Mouse (Mus musculus) myocyte (in vitro differentiated cells): ENCODE measurements around the gene Tex21. TPM values are rescaled to one million over a fixed set of nuclear protein-coding genes. Genes with fewer than 3 reads are reported as not detected.

Source experiments
- H3K27me3 ChIP-seq: one replicate; pipeline ENCODE4 v1.6.1; 2011; ENCODE audit not compliant: control insufficient read depth, insufficient read depth, insufficient read length
- H3K36me3 ChIP-seq: one replicate; pipeline ENCODE4 v1.6.1; 2011; ENCODE audit not compliant: control insufficient read depth, insufficient read depth
- H3K4me2 ChIP-seq: one replicate; pipeline ENCODE4 v1.6.1; 2011; ENCODE audit warnings: low read depth, control low read depth
- H3K4me3 ChIP-seq: one replicate; pipeline ENCODE4 v1.5.1; 2011; ENCODE audit warnings: mild to moderate bottlenecking, control low read depth, moderate library complexity
- H3K79me2 ChIP-seq: one replicate; pipeline ENCODE4 v1.6.1; 2011; ENCODE audit not compliant: control insufficient read depth, insufficient read depth
- H3ac ChIP-seq: one replicate; pipeline ENCODE4 v1.6.1; 2011; ENCODE audit not compliant: control insufficient read depth, insufficient read length
- CEBPB ChIP-seq: IDR thresholded peaks from 2 replicates; pipeline ENCODE4 v1.6.1; 2011; ENCODE audit warnings: mild to moderate bottlenecking, moderate library complexity; ENCODE audit not compliant: poor library complexity, insufficient read depth, severe bottlenecking
- E2F4 ChIP-seq: IDR thresholded peaks from one replicate; pipeline ENCODE4 v1.6.1; 2011; ENCODE audit warnings: mild to moderate bottlenecking, control low read depth, moderate library complexity; ENCODE audit not compliant: insufficient read depth
- MAX ChIP-seq: IDR thresholded peaks from one replicate; pipeline ENCODE4 v1.6.1; 2011; ENCODE audit warnings: low read depth, mild to moderate bottlenecking, control low read depth
- MYOD1 ChIP-seq, 3 experiments: IDR thresholded peaks; one replicate each; pipeline ENCODE4 v1.6.1; 2011; ENCODE audit warnings: control low read depth in 2 of 3, low read depth in 2 of 3, mild to moderate bottlenecking in 2 of 3, moderate library complexity in 1 of 3; ENCODE audit not compliant: insufficient read length in 2 of 3, control insufficient read depth in 1 of 3
- MYOG ChIP-seq, 3 experiments: IDR thresholded peaks; one replicate each; pipeline ENCODE4 v1.6.1; 2011; ENCODE audit warnings: control low read depth in 2 of 3, low read depth in 2 of 3, mild to moderate bottlenecking in 2 of 3; ENCODE audit not compliant: insufficient read length in 2 of 3, control insufficient read depth in 1 of 3, insufficient read depth in 1 of 3
- POLR2A ChIP-seq: IDR thresholded peaks from one replicate; pipeline ENCODE4 v1.6.1; 2011; ENCODE audit warnings: low read depth, mild to moderate bottlenecking, control low read depth, moderate library complexity; ENCODE audit not compliant: insufficient read length
- POLR2AphosphoS2 ChIP-seq: IDR thresholded peaks from one replicate; pipeline ENCODE4 v1.6.1; 2011; ENCODE audit warnings: low read depth, control low read depth; ENCODE audit not compliant: insufficient read length
- REST ChIP-seq: IDR thresholded peaks from one replicate; pipeline ENCODE4 v1.6.1; 2011; ENCODE audit warnings: mild to moderate bottlenecking, control low read depth, moderate library complexity; ENCODE audit not compliant: insufficient read depth, insufficient read length
- SRF ChIP-seq: IDR thresholded peaks from one replicate; pipeline ENCODE4 v1.6.1; 2011; ENCODE audit warnings: low read depth; ENCODE audit not compliant: control insufficient read depth, insufficient read length
- TCF12 ChIP-seq: IDR thresholded peaks from one replicate; pipeline ENCODE4 v1.6.1; 2011; ENCODE audit warnings: mild to moderate bottlenecking, control low read depth; ENCODE audit not compliant: poor library complexity, insufficient read depth, severe bottlenecking
- TCF3 ChIP-seq: IDR thresholded peaks from one replicate; pipeline ENCODE4 v1.6.1; 2011; ENCODE audit warnings: low read depth, control low read depth; ENCODE audit not compliant: insufficient read length
- USF1 ChIP-seq: IDR thresholded peaks from one replicate; pipeline ENCODE4 v1.6.1; 2011; ENCODE audit warnings: low read depth, mild to moderate bottlenecking, control low read depth, moderate library complexity
- polyA plus RNA-seq: library from polyadenylated mRNA; unstranded; fragments of >200 nt; fragmentation: generic; extraction: Trizol; gene quantifications from one replicate; pipeline ENCODE4 v1.2.1, GENCODE M21; 2012; ENCODE audit warnings: missing spikeins

Gene Tex21
- not detected for polyA plus RNA-seq

GRCm38 (mm10) chr12:76246646-76247045 is at the start of gene Tex21:
Gene Tex21 (minus strand): TSS chr12:76246746.
- no peaks in the 10 kb centered on the region for H3K36me3 ChIP-seq
- H3K4me3 ChIP-seq: no peak within 1 kb of the TSS
- no peak within 1 kb of the TSS for H3K4me2 ChIP-seq
- no peak for TF ChIP-seq REST
- H3K27me3 ChIP-seq: no peaks in the 10 kb centered on the region
- H3ac ChIP-seq: no peak within 1 kb of the TSS
- no peaks in the 10 kb centered on the region for H3K79me2 ChIP-seq

DNA sequence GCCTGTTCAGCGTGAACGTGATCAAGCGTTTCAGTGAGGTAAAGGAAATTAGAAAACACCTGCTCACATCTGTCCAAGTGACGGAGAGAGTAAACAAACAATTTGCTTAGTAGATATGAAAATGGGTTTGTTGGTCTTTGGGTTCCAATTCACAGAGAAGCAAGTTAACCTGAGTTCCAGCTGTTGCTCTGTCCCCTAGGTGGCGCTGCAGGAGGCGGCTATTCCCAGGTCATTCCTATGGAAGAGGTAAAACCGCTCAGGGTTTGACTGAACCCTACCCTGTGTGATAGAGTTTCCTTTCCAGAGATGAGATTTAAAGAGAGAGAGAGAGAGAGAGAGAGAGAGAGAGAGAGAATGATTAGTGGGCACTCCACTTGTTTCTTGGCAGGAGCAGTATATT is 46.6 kb upstream of the Tex21 start:
- H3K79me2 ChIP-seq: no peaks in the 10 kb centered on the region
- H3K4me3 ChIP-seq: no peak overlapping the region
- no peak overlapping the region for H3K4me2 ChIP-seq
- H3K27me3 ChIP-seq: no peaks in the 10 kb centered on the region
- H3K36me3 ChIP-seq: peaks cover 29% of the 10 kb centered on the region
- TF ChIP-seq SRF (no peak), MYOG (IDR thresholded peaks at IDR 0.05; ENCODE audit: control insufficient read depth in 1 of 3, insufficient read depth in 1 of 3, insufficient read length in 2 of 3, low read depth in 2 of 3) (no peak), REST (no peak), TCF3 (no peak), POLR2A (no peak), E2F4 (no peak), CEBPB (no peak), USF1 (no peak), TCF12 (no peak), MYOD1 (IDR thresholded peaks at IDR 0.05; ENCODE audit: control insufficient read depth in 1 of 3, insufficient read length in 2 of 3, low read depth in 2 of 3) (no peak), MAX (no peak), POLR2AphosphoS2 (no peak)
- H3ac ChIP-seq: no peak overlapping the region

DNA sequence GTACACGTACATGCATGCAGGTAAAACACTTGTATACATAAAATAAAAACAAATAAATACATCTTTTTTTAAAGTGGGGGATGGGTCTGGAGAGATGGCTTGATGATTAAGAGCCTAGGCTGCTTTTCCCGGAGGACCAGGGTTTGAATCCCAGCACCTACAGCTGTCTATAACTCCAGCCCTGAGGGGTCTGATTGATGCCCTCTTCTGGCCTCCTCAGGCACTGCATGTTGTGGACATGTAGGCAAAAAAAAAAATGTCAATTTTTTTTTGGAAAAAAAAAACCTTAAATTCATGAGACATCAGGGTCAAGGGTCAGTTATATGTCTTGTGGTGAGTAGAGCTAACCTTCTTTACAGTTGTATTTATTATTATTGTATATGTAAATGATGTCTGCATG is 43.7 kb upstream of the Tex21 start:
- TF ChIP-seq MYOG (IDR thresholded peaks at IDR 0.05; ENCODE audit: control insufficient read depth in 1 of 3, insufficient read depth in 1 of 3, insufficient read length in 2 of 3, low read depth in 2 of 3): no peak
- TF ChIP-seq USF1: no peak
- no peak for TF ChIP-seq MAX
- no peak for TF ChIP-seq TCF3
- TF ChIP-seq POLR2A: no peak
- no peak for TF ChIP-seq REST
- no peak for TF ChIP-seq MYOD1 (IDR thresholded peaks at IDR 0.05; ENCODE audit: control insufficient read depth in 1 of 3, insufficient read length in 2 of 3, low read depth in 2 of 3)
- TF ChIP-seq E2F4: no peak
- TF ChIP-seq TCF12: no peak
- no peak overlapping the region for H3ac ChIP-seq
- no peak overlapping the region for H3K4me3 ChIP-seq
- peaks cover 26% of the 10 kb centered on the region for H3K36me3 ChIP-seq
- H3K4me2 ChIP-seq: no peak overlapping the region
- H3K79me2 ChIP-seq: no peaks in the 10 kb centered on the region
- H3K27me3 ChIP-seq: no peaks in the 10 kb centered on the region

DNA sequence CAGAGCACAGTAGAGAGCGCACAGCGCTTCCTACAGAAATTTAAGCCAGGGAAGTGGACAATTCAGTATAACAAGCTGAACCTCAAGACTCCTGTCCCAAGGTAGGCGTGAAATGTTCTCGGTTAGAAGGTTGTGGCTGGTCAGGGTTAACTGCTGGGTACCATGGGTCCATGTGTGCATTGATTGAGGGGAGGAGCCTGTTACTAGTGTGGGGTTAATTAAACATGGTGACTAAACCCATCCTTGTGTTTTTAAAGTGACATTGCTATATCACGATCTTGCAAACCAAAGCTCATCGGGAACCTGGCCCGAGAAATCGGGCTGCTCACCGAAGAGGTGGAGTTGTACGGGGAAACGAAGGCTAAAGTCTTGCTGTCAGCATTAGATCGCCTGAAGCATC is 42.9 kb upstream of the Tex21 start:
- no peak for TF ChIP-seq MYOD1 (IDR thresholded peaks at IDR 0.05; ENCODE audit: control insufficient read depth in 1 of 3, insufficient read length in 2 of 3, low read depth in 2 of 3)
- TF ChIP-seq MAX: no peak
- no peak for TF ChIP-seq MYOG (IDR thresholded peaks at IDR 0.05; ENCODE audit: control insufficient read depth in 1 of 3, insufficient read depth in 1 of 3, insufficient read length in 2 of 3, low read depth in 2 of 3)
- no peak for TF ChIP-seq POLR2A
- TF ChIP-seq CEBPB: no peak
- no peak for TF ChIP-seq REST
- TF ChIP-seq SRF: no peak
- no peak for TF ChIP-seq POLR2AphosphoS2
- no peak for TF ChIP-seq TCF12
- TF ChIP-seq TCF3: no peak
- no peak for TF ChIP-seq USF1
- no peak for TF ChIP-seq E2F4
- H3K4me2 ChIP-seq: no peak overlapping the region
- H3ac ChIP-seq: no peak overlapping the region
- no peaks in the 10 kb centered on the region for H3K27me3 ChIP-seq
- peaks cover 20% of the 10 kb centered on the region for H3K36me3 ChIP-seq
- no peak overlapping the region for H3K4me3 ChIP-seq
- no peaks in the 10 kb centered on the region for H3K79me2 ChIP-seq

DNA sequence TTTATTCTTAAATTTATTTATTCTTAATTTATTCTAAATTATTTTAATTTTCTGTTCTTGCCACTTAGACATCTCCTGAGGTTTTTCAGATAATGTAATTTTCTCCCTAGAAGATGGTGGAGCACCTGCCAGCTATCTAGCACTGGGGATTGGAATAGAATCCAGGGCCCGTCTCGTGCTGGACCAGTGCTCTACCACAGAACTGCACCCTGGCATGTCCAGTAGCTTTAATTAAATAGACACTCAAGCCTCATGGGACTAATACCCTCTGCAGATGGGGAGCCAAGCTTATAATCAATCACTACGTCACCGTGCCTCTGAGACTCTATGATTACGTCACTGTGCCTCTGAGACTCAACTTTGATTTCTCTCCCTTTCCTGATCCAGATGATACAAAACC is 41.9 kb upstream of the Tex21 start:
- Histone ChIP-seq H3K79me2 (no peaks in the 10 kb centered on the region), H3K36me3 (peaks cover 19% of the 10 kb centered on the region)

More for the DNA sequence above, 41.9 kb upstream of the Tex21 start:
- H3K4me3 ChIP-seq: no peak overlapping the region
- no peaks in the 10 kb centered on the region for H3K27me3 ChIP-seq
- no peak overlapping the region for H3K4me2 ChIP-seq
- TF ChIP-seq SRF: no peak
- no peak for TF ChIP-seq MYOG (IDR thresholded peaks at IDR 0.05; ENCODE audit: control insufficient read depth in 1 of 3, insufficient read depth in 1 of 3, insufficient read length in 2 of 3, low read depth in 2 of 3)
- no peak for TF ChIP-seq TCF12
- TF ChIP-seq POLR2A: no peak
- no peak for TF ChIP-seq CEBPB
- TF ChIP-seq MYOD1 (IDR thresholded peaks at IDR 0.05; ENCODE audit: control insufficient read depth in 1 of 3, insufficient read length in 2 of 3, low read depth in 2 of 3): no peak
- TF ChIP-seq POLR2AphosphoS2: no peak
- no peak for TF ChIP-seq USF1
- TF ChIP-seq REST: no peak
- TF ChIP-seq E2F4: no peak
- TF ChIP-seq MAX: no peak
- no peak for TF ChIP-seq TCF3
- H3ac ChIP-seq: no peak overlapping the region
